Mouse (Mus musculus) heart, postnatal 0 days (tissue): ENCODE results near the gene Zbtb16.

Experiments used
- CTCF ChIP-seq: IDR thresholded peaks from 2 replicates; pipeline ENCODE4 v1.5.1; 2016; ENCODE audit warnings: antibody characterized with exemption, control low read depth, low read depth
- EP300 ChIP-seq: IDR thresholded peaks from 2 replicates; pipeline ENCODE4 v1.6.1; 2016; ENCODE audit warnings: antibody characterized with exemption, low read depth

GRCm38 (mm10) chr9:48648285-48649097, 187.5 kb downstream of the Zbtb16 start:
- TF ChIP-seq CTCF (no peak), EP300 (no peak)
